Mouse (Mus musculus) ES-Bruce4 (cell line): Measurements from ENCODE around the gene Dchs1.

Experiments
- CTCF ChIP-seq: IDR thresholded peaks from one replicate; pipeline ENCODE4 v1.8.1; 2011; ENCODE audit warnings: low read depth, low read length
- EP300 ChIP-seq: IDR thresholded peaks from 2 replicates; pipeline ENCODE4 v1.6.1; 2011; ENCODE audit warnings: low read depth, low read length; ENCODE audit not compliant: insufficient read depth

DNA sequence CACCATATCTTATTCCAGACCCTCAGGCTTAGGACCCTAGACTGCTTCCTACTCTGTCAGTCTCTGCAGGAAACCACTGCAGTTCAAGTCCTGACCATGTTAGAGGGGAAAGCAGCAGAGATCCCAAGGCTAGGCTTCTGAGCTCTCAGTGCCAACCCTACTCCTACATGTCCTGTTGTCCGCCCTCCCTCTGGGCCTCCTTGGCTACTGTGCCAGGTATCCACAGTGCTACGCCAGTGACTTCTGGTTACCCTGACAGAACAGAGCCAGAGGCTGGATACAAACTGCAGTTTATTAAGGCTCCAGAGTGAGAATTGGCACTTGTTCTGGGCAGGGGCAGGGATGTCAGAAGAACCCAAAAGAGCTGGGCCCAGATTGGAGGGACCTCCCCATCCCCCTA, 34.7 kb downstream of the Dchs1 start:
- no peak for TF ChIP-seq CTCF
- no peak for TF ChIP-seq EP300
